Mouse (Mus musculus) MEL (cell line): Measurements from ENCODE around the gene Arhgef25. TPM values are rescaled to one million over a fixed set of nuclear protein-coding genes. Genes with fewer than 3 reads are reported as not detected.

ENCODE experiments used
- DNase-seq: peaks from one replicate; pipeline ENCODE4 v3.0.0; 2011; ENCODE audit warnings: low read depth, low spot score
- H3K27ac ChIP-seq: 2 replicates; pipeline ENCODE4 v1.5.1; 2012; ENCODE audit warnings: low read depth, mild to moderate bottlenecking, control low read depth, low read length, moderate library complexity; ENCODE audit not compliant: control insufficient read depth
- H3K27me3 ChIP-seq, 2 experiments: fragments of 150-350 bp in 1 of 2; sonication (generic) in 1 of 2; 2 replicates each; pipeline ENCODE4 v1.6.1; 2012; ENCODE audit warnings: low read length in 2 of 2, mild to moderate bottlenecking in 2 of 2, improper control_type of control experiment in 1 of 2, moderate library complexity in 1 of 2; ENCODE audit not compliant: insufficient read depth in 2 of 2, control insufficient read depth in 1 of 2
- H3K36me3 ChIP-seq, 2 experiments: 2 replicates each; pipeline ENCODE4 v1.6.1; 2012 to 2014; ENCODE audit warnings: low read length in 2 of 2, improper control_type of control experiment in 1 of 2, inconsistent platforms in 1 of 2, mild to moderate bottlenecking in 1 of 2; ENCODE audit not compliant: insufficient read depth in 2 of 2, control insufficient read depth in 1 of 2
- H3K4me1 ChIP-seq, 2 experiments: fragments of 150-350 bp in 1 of 2; sonication (generic) in 1 of 2; 2 replicates each; pipeline ENCODE4 v1.6.1; 2012; ENCODE audit warnings: low read length in 2 of 2, improper control_type of control experiment in 1 of 2, mild to moderate bottlenecking in 1 of 2; ENCODE audit not compliant: insufficient read depth in 2 of 2, control insufficient read depth in 1 of 2
- H3K4me3 ChIP-seq, 2 experiments: fragments of 150-350 bp in 1 of 2; sonication (generic) in 1 of 2; 2 replicates each; pipeline ENCODE4 v1.5.1; 2012; ENCODE audit warnings: low read depth in 2 of 2, low read length in 2 of 2, mild to moderate bottlenecking in 2 of 2, moderate library complexity in 2 of 2, control low read depth in 1 of 2, improper control_type of control experiment in 1 of 2; ENCODE audit not compliant: control insufficient read depth in 1 of 2, insufficient read depth in 1 of 2
- H3K79me2 ChIP-seq: 2 replicates; pipeline ENCODE4 v1.6.1; 2012; ENCODE audit warnings: mild to moderate bottlenecking, low read length, moderate library complexity; ENCODE audit not compliant: control insufficient read depth, poor library complexity, insufficient read depth
- H3K9ac ChIP-seq: 2 replicates; pipeline ENCODE4 v1.6.1; 2012; ENCODE audit warnings: low read depth, mild to moderate bottlenecking, control low read depth, low read length, moderate library complexity; ENCODE audit not compliant: control insufficient read depth, poor library complexity, severe bottlenecking
- H3K9me3 ChIP-seq: fragments of 150-350 bp; sonication (generic); replicated peaks from 2 replicates; pipeline ENCODE4 v1.6.1; 2012; ENCODE audit warnings: mild to moderate bottlenecking, low read length, improper control_type of control experiment, moderate library complexity; ENCODE audit not compliant: insufficient read depth
- CHD1 ChIP-seq: IDR thresholded peaks from 2 replicates; pipeline ENCODE4 v1.6.1; 2012; ENCODE audit warnings: low read depth, mild to moderate bottlenecking, inconsistent platforms, low read length, improper control_type of control experiment
- ELF1 ChIP-seq: IDR thresholded peaks from 2 replicates; pipeline ENCODE4 v1.6.1; 2014; ENCODE audit warnings: low read depth, mild to moderate bottlenecking, inconsistent platforms, low read length, improper control_type of control experiment, moderate library complexity
- EP300 ChIP-seq, 2 experiments: IDR thresholded peaks; 2 replicates each; pipeline ENCODE4 v1.6.1; 2011; ENCODE audit warnings: improper control_type of control experiment in 2 of 2, low read length in 2 of 2, low read depth in 1 of 2, mild to moderate bottlenecking in 1 of 2
- ETS1 ChIP-seq: IDR thresholded peaks from 2 replicates; pipeline ENCODE4 v1.6.1; 2012; ENCODE audit warnings: low read depth, mild to moderate bottlenecking, inconsistent platforms, low read length, improper control_type of control experiment, moderate library complexity
- HCFC1 ChIP-seq: IDR thresholded peaks from 2 replicates; pipeline ENCODE4 v1.6.1; 2012; ENCODE audit warnings: low read depth, mild to moderate bottlenecking, inconsistent platforms, low read length, improper control_type of control experiment, moderate library complexity
- MAX ChIP-seq: IDR thresholded peaks from 2 replicates; pipeline ENCODE4 v1.6.1; 2011; ENCODE audit warnings: low read length, improper control_type of control experiment
- MAZ ChIP-seq: IDR thresholded peaks from 2 replicates; pipeline ENCODE4 v1.6.1; 2012; ENCODE audit warnings: low read depth, mild to moderate bottlenecking, inconsistent platforms, low read length, improper control_type of control experiment
- MEF2A ChIP-seq: IDR thresholded peaks from 2 replicates; pipeline ENCODE4 v1.6.1; 2014; ENCODE audit warnings: low read depth, mild to moderate bottlenecking, inconsistent platforms, low read length, improper control_type of control experiment; ENCODE audit not compliant: poor library complexity, insufficient replicate concordance, severe bottlenecking; ENCODE audit errors: extremely low read depth
- MXI1 ChIP-seq: IDR thresholded peaks from 2 replicates; pipeline ENCODE4 v1.6.1; 2011; ENCODE audit warnings: mild to moderate bottlenecking, low read depth, low read length, improper control_type of control experiment
- MYC ChIP-seq: IDR thresholded peaks from 2 replicates; pipeline ENCODE4 v1.6.1; 2011; ENCODE audit warnings: low read depth, mild to moderate bottlenecking, low read length, improper control_type of control experiment, moderate library complexity
- NELFE ChIP-seq: IDR thresholded peaks from 2 replicates; pipeline ENCODE4 v1.6.1; 2011; ENCODE audit warnings: low read depth, low read length, improper control_type of control experiment
- NRF1 ChIP-seq: IDR thresholded peaks from 2 replicates; pipeline ENCODE4 v1.6.1; 2014; ENCODE audit warnings: low read depth, mild to moderate bottlenecking, inconsistent platforms, low read length, improper control_type of control experiment, moderate library complexity; ENCODE audit not compliant: poor library complexity, insufficient read depth, severe bottlenecking
- POLR2A ChIP-seq, 2 experiments: IDR thresholded peaks; 2 replicates each; pipeline ENCODE4 v1.6.1; 2011 to 2012; ENCODE audit warnings: low read length in 2 of 2, mild to moderate bottlenecking in 2 of 2, control low read depth in 1 of 2, improper control_type of control experiment in 1 of 2, low read depth in 1 of 2, moderate library complexity in 1 of 2; ENCODE audit not compliant: control insufficient read depth in 1 of 2, insufficient read depth in 1 of 2, poor library complexity in 1 of 2
- RAD21 ChIP-seq: IDR thresholded peaks from 2 replicates; pipeline ENCODE4 v1.6.1; 2011; ENCODE audit warnings: mild to moderate bottlenecking, low read depth, low read length, improper control_type of control experiment
- RCOR1 ChIP-seq: IDR thresholded peaks from 2 replicates; pipeline ENCODE4 v1.6.1; 2012; ENCODE audit warnings: low read depth, mild to moderate bottlenecking, inconsistent platforms, low read length, improper control_type of control experiment
- SIN3A ChIP-seq: IDR thresholded peaks from 2 replicates; pipeline ENCODE4 v1.6.1; 2012; ENCODE audit warnings: low read length, improper control_type of control experiment, inconsistent platforms
- SMC3 ChIP-seq: IDR thresholded peaks from 2 replicates; pipeline ENCODE4 v1.6.1; 2011; ENCODE audit warnings: low read depth, low read length, improper control_type of control experiment
- TBP ChIP-seq: IDR thresholded peaks from 2 replicates; pipeline ENCODE4 v1.8.0; 2011; ENCODE audit warnings: low read depth, low read length, improper control_type of control experiment
- TCF12 ChIP-seq: IDR thresholded peaks from 2 replicates; pipeline ENCODE4 v1.6.1; 2014; ENCODE audit warnings: low read depth, mild to moderate bottlenecking, inconsistent platforms, low read length, improper control_type of control experiment, moderate library complexity
- USF1 ChIP-seq: IDR thresholded peaks from 2 replicates; pipeline ENCODE4 v1.6.1; 2014; ENCODE audit warnings: low read depth, mild to moderate bottlenecking, inconsistent platforms, low read length, improper control_type of control experiment, moderate library complexity
- USF2 ChIP-seq, 2 experiments: IDR thresholded peaks; 2 replicates each; pipeline ENCODE4 v1.6.1; 2011 to 2012; ENCODE audit warnings: improper control_type of control experiment in 2 of 2, low read length in 2 of 2, borderline replicate concordance in 1 of 2, inconsistent platforms in 1 of 2, low read depth in 1 of 2, mild to moderate bottlenecking in 1 of 2; ENCODE audit not compliant: insufficient read depth in 1 of 2
- ZC3H11A ChIP-seq: IDR thresholded peaks from 2 replicates; pipeline ENCODE4 v1.6.1; 2012; ENCODE audit warnings: low read depth, mild to moderate bottlenecking, inconsistent platforms, low read length, improper control_type of control experiment
- ZMIZ1 ChIP-seq: IDR thresholded peaks from 2 replicates; pipeline ENCODE4 v1.6.1; 2012; ENCODE audit warnings: low read depth, mild to moderate bottlenecking, inconsistent platforms, low read length, improper control_type of control experiment, moderate library complexity
- ZNF384 ChIP-seq: IDR thresholded peaks from 2 replicates; pipeline ENCODE4 v1.6.1; 2012; ENCODE audit warnings: low read depth, mild to moderate bottlenecking, inconsistent platforms, low read length, improper control_type of control experiment
- polyA plus RNA-seq, 2 experiments: library from polyadenylated mRNA; stranded (reverse) in 1 of 2; unstranded in 1 of 2; fragments of >175 nt in 1 of 2; fragments of >200 nt in 1 of 2; gene quantifications; 2 replicates each; pipeline versions ENCODE4 v1.2.1 to v1.2.4; 2012; ENCODE audit warnings: low replicate concordance in 2 of 2, low read depth in 1 of 2; ENCODE audit not compliant: insufficient read length in 2 of 2, insufficient read depth in 1 of 2, missing spikeins in 1 of 2
- total RNA-seq: library from RNA; depleted of rRNA; stranded (reverse); fragments of 300-350 nt; gene quantifications from 2 replicates; pipeline ENCODE4 v1.2.3, GENCODE M21; 2012

Arhgef25 gene
- total and polyA plus RNA-seq, 3 experiments, result 16.9 to 44.6 TPM; not detected in 1

DNA sequence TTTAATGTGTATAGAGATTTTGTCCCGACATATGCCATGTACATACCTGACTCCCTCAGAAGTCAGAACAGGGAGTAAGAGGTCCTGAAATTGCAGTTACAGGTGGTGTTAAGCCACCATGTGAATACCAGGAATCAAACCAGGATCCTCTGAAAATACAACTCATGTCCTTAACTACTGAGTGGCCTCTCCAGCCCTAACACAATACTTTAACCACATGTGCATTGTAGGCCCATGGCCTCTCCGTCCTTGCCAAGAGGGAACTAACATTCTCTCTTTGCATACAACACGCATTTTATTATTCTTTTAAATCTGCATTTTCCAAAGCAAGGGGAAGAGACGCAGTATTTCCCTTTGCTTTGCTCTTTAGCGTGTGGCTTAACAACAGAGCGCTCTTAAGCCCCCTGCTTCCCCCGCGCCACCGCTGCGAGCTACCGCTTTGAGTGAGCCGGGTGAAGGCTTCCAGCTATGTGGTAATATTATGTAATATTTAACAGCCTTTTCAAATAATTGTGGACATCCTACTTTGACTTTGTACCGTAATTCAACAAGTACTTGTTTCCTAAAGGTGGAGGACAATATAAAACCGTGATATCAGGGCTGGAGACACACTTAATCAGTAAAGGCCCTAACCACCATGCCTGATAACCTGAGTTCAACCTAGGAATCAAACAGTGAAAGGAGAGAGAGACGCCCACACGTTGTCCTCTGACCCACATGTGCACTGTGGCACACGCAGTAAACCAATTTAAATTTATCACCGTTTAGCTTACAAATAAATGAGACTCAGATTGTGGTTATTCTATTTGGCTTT, 51.3 kb downstream of the Arhgef25 start (continued):
- peak; percentile 64; the same call in 1 of the 2 replicates for TF ChIP-seq MYC

DNA sequence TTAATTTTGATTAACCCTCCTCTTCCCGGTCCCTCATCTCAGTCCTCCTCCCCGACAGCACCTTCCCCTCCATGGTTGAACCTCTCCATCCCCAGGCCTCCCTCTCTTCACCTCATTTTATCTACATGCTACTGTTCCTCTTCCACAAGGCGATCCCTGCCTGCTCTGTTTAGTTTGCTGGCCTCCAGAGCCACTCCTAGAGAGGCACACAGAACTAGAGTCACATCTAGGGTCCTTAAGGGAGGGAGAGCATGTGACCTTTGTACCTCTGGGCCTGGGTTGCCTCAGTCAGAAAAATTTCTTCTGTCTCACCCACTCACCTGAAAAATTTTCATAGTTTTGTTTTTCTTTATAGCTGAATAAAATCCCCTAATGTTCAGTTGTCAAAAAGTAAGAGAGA, 52.0 kb downstream of the Arhgef25 start:
- peaks cover 31 to 44% of the 10 kb centered on the region in 2 experiments for H3K4me1 ChIP-seq
- no peak overlapping the region; the same call in 1 of the 2 replicates for H3K9ac ChIP-seq
- no peak overlapping the region for H3K4me3 ChIP-seq
- TF ChIP-seq USF1, result peak; percentile 32; the same call in 1 of the 2 replicates
- TF ChIP-seq ZNF384, result no peak
- TF ChIP-seq SMC3, result no peak
- TF ChIP-seq MEF2A, result no peak
- TF ChIP-seq MAX, result no peak
- no peak for TF ChIP-seq RAD21
- 0 out of 2 replicates have a peak, but pooled peaks have one; percentile 6 for TF ChIP-seq ETS1
- H3K79me2 ChIP-seq, result no peaks in the 10 kb centered on the region; the same call in 1 of the 2 replicates
- no peaks in the 10 kb centered on the region for H3K9me3 ChIP-seq
- peaks cover 0 to 41% of the 10 kb centered on the region in 2 experiments; a peak in 2 of 4 replicates for H3K36me3 ChIP-seq
- no peaks in the 10 kb centered on the region for H3K27me3 ChIP-seq
- peak overlapping the region; percentile 42 for H3K27ac ChIP-seq
- DNase-seq, result peak; percentile 36

DNA sequence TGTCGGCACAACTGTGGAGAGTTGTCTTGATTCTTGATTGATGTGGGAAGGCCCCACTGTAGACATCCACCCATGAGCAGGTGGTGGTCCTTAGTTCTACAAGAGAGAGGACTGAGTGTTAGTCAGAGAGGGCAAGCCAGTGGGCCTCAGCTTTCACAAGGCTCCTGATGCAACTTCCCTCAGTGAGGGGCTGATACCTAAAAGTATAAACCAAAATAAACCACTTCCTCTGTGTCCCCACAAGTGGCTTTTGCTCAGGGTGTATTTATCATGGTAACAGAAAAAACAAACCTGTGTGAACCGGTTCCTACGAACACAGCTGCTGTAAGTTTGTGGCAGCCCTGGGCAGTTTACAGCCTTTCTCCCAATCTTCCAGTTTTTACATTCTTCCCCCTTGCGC, 53.4 kb downstream of the Arhgef25 start:
- peak overlapping the region; percentile 43 to 55 for H3K4me3 ChIP-seq
- H3K9me3 ChIP-seq, result no peaks in the 10 kb centered on the region
- H3K4me1 ChIP-seq, result peaks cover 31 to 44% of the 10 kb centered on the region in 2 experiments
- H3K27me3 ChIP-seq, result no peaks in the 10 kb centered on the region
- peaks cover 0 to 41% of the 10 kb centered on the region in 2 experiments; a peak in 2 of 4 replicates for H3K36me3 ChIP-seq
- peak; percentile 88 for DNase-seq
- TF ChIP-seq NELFE (peak; percentile 19; the same call in 1 of the 2 replicates), CHD1 (no peak), MYC (peak; percentile 79), TBP (peak; percentile 77), NRF1 (0 out of 2 replicates have a peak, but pooled peaks have one; percentile 5), SIN3A (peak; percentile 81), ETS1 (peak; percentile 76), USF2 (IDR thresholded peaks at IDR 0.05; ENCODE audit: borderline replicate concordance in 1 of 2, insufficient read depth in 1 of 2, low read depth in 1 of 2, low read length in 2 of 2) (no peak), ELF1 (0 out of 2 replicates have a peak, but pooled peaks have one; percentile 48), MXI1 (no peak), ZNF384 (peak; percentile 68), RCOR1 (peak; percentile 72; the same call in 1 of the 2 replicates), TCF12 (0 out of 2 replicates have a peak, but pooled peaks have one; percentile 44), EP300 (IDR thresholded peaks at IDR 0.05; ENCODE audit: low read depth in 1 of 2, low read length in 2 of 2) (peak; percentile 63 to 77), HCFC1 (peak; percentile 37; the same call in 1 of the 2 replicates), RAD21 (no peak), MAZ (peak; percentile 68; the same call in 1 of the 2 replicates), ZC3H11A (no peak), POLR2A (IDR thresholded peaks at IDR 0.05; ENCODE audit: control insufficient read depth in 1 of 2, insufficient read depth in 1 of 2, low read depth in 1 of 2, low read length in 2 of 2, poor library complexity in 1 of 2) (peak in 1 of 2 experiments; percentile 48; a peak in 2 of 4 replicates), ZMIZ1 (peak; percentile 66; the same call in 1 of the 2 replicates)
- peak overlapping the region; percentile 76 for H3K9ac ChIP-seq
- no peaks in the 10 kb centered on the region; the same call in 1 of the 2 replicates for H3K79me2 ChIP-seq
- peak overlapping the region; percentile 96 for H3K27ac ChIP-seq
